Mouse (Mus musculus) urinary bladder, postnatal 10 days (tissue): Measurements from ENCODE around the gene Pdss2.
"Not testable (repeated sequence)": the region's sequence is repeated elsewhere in the genome, so short reads cannot be mapped to it uniquely, and the experiment has no call there.

Experiments used
- DNase-seq: peaks from one replicate; pipeline ENCODE4 v3.0.0; 2022; ENCODE audit warnings: low spot score

Pdss2 gene

GRCm38 (mm10) chr10:43376749-43377148, 155.5 kb downstream of the Pdss2 start:
- no peak for DNase-seq

DNA sequence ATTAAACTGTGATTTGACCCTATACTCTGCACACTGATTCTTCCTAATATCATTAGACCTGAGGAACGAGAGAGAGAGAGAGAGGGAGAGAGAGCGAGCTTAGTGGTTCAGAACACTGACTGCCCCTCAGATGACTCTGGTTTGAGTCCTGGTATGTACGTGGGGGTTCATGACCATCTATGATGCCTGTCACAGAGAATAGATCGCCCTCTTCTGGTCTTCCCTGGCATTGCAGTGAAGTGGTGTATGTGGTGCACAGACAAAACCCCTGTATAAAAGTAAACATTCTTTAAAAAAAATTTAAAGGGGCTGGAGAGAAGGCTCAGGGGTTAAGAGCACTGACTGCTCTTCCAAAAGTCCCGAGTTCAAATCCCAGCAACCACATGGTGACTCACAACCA, 157.0 kb downstream of the Pdss2 start:
- no peak for DNase-seq

DNA sequence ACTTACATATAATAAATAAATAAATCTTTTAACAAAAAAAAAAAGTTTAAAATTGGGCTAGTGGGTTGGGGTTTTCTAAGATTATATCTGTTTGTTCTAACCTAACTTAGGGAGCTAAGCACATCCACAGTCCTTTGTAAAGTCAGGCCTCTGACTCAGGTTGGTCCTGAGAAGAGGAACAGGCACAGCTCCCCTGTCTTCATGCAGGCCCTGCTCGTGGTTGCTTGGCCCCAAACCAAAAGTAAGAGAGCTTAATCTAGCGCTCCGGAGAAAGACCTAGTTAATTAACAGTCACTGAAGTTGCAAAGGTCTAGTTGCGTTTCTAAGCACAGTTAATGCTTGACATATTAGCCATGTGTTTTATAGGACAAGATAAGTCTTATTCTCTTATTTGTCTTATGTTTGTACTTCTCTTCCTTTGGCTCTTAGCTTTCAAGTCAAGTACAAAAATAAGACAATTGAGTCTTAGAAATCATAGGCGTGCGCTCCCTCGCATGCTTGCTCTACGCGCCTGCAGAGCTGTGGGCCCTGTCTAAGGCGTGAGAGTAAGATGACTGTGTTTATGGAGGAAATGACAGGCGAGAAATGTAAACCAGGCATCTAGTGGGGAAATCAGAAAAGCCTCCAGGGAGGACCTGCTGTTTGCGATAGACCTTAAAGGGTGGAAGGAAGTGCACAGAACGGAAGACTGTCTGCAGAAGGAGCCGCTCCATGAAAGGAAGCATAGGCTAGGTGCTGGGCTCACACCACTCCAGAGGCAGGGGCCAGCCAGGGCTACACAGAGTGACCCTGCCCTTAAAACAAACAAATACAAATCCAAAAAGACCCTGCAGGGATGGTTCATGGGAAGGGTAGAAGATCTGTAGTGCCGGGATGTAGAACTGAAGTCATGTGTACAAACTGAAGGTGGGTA, 157.7 kb downstream of the Pdss2 start:
- no peak for DNase-seq

GRCm38 (mm10) chr10:43382660-43383059, 161.4 kb downstream of the Pdss2 start:
- no peak for DNase-seq

GRCm38 (mm10) chr10:43384623-43385022, 163.3 kb downstream of the Pdss2 start:
- no peak for DNase-seq

DNA sequence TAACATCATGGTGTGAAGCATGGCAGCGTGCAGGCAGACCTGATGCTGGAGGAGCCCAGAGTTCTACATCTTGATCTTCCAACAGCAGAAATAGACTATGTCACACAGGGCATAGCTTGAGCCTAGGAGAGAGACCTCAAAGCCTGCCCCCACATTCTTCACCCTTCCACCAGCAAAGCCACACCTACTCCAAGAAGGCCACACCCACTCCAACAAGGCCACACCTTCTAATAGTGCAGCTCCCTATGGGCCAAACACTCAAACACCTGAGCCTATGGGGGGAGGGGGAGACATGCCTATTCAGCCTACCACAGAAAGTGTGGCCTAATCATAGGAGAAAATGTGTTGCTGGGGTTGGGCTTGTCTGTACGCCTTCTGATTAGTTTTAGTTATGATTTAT, 171.6 kb downstream of the Pdss2 start:
- DNase-seq, result no peak

DNA sequence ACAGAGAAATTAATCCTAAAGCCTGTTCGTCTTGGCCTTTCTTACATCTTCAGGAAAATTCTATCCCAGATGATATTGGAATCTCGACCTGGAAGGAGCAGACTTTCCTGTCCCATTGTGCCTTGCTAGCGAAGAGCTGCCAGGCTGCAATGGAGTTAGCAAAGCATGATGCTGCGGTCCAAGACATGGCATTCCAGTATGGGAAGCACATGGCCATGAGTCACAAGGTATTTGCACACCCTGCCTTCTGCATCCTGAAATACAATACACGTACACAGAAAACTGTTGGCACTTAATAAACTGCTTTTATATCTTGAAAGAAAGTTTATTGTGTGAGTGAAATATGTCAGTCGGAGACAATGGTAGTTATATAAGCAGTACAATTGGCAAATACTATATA, 172.5 kb downstream of the Pdss2 start:
- no peak for DNase-seq

GRCm38 (mm10) chr10:43395824-43396223, 174.5 kb downstream of the Pdss2 start:
- DNase-seq, result no peak

DNA sequence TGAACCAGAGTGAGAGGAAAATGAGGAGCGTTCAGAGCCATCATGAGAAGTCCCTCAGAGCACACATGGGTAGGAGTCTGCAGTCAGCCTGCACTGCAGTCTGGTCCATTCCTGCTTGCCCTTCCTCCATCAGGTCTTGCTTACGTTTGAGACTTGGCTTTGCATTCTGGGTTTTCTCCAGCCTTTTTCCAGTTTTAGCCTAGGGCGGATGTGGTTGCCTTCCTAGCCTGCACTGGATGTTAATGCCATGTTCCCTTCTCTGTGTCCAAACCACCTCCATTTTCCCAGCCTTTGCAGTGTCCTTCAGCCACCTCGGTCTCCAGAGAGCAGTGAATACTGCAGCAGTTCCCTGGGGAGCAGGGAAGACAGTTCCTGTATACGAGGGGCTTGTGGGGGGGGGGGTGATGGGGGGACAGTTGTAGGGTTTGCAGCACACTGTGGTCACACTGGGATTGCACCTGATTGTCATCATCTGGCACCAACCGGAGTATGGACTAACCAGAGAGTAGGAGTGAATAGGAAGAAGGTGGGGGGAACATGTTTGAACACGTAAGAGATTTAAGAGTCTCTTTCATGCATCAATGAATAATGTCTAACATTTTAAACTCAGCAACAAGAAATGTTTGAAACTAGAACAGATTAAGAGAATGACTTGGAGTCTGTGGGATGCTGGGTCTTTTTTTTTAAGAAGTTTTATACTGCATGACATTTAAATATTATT, 178.5 kb downstream of the Pdss2 start:
- DNase-seq, result no peak

- DNase-seq, result no peak
Measured at GRCm38 (mm10) chr10:43406107-43406506, 184.8 kb downstream of the Pdss2 start.

GRCm38 (mm10) chr10:43406885-43407284, 185.6 kb downstream of the Pdss2 start:
- no peak for DNase-seq

GRCm38 (mm10) chr10:43409506-43410230, 188.4 kb downstream of the Pdss2 start:
- no peak for DNase-seq

DNA sequence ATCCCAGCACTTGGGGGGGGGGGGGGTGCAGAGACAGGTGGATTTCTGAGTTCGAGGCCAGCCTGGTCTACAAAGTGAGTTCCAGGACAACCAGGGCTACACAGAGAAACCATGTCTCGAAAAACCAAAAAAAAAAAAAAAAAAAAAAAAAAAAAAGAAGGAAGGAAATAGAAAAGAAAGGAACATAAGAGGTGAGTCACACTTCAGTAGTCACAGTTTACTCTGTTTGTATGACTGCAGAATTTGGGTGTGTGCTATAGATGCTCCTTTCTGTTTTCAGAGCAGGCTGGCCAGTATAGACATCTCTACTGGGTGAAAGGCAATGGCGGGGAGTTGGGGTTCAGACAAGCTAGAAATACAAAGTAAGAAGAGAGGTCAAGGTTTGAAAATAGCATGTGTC, 189.9 kb downstream of the Pdss2 start:
- not testable (repeated sequence) for DNase-seq

DNA sequence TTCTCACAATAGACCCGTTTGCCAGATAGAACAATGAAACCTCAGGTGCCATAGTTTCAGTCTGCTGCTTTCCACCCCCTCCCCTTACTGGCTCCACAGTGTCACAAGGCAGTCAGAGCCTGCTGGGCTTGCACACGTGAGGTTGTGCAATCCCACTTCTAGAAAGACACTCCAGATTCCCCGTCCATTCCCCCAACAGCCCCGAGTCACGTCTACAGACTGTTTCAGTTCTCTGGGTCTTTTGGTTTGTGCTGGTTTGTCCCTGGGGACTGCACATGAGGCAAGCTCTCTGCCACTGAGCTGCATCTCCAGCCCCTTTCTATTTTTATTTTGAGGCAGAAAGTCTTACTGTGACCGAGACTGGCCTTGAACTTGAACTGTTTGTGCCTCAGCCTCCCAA, 196.1 kb downstream of the Pdss2 start:
- DNase-seq, result no peak

- DNase-seq, result no peak
Measured at GRCm38 (mm10) chr10:43420660-43421413, 199.6 kb downstream of the Pdss2 start.

GRCm38 (mm10) chr10:43422061-43422770, 200.9 kb downstream of the Pdss2 start:
- DNase-seq, result no peak

DNA sequence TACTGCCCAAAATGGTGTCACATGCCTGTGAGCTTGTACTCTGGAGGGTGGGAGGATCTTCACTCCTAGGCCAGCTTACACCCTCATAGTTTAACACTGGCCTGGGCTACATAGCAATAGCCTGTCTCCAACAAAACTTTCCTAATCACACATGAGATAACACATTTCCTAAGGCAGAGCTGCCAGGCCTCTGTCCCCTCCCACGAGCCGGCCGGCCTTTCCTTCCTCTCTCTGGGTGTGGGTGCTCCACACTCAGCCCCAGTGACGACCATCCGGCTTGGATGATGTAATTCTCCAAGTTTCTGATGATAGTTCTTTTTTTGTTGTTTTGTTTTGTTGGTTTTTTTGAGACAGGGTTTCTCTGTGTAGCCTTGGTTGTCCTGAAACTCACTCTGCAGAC, 203.3 kb downstream of the Pdss2 start:
- DNase-seq, result no peak

DNA sequence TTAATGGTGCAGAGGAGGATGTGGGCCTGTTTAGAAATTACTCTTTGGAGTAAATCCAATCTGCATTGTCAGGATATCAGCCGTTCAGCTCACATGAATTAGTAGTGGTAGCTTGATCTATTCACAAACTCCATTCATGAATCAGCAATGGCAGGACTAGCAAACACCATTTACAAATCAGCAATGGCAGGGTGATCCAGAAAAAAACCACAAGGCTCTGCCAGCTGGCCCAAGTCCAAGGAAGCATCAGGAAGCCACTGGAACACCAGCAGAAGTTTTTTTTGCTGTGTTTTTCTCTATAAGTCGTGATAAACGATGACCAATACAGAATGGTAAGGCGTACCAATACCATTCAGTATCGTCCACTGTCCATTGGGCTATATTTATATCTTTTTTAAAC, 209.3 kb downstream of the Pdss2 start:
- DNase-seq, result no peak

- DNase-seq, result no peak
Measured at GRCm38 (mm10) chr10:43434326-43434725, 213.0 kb downstream of the Pdss2 start.

DNA sequence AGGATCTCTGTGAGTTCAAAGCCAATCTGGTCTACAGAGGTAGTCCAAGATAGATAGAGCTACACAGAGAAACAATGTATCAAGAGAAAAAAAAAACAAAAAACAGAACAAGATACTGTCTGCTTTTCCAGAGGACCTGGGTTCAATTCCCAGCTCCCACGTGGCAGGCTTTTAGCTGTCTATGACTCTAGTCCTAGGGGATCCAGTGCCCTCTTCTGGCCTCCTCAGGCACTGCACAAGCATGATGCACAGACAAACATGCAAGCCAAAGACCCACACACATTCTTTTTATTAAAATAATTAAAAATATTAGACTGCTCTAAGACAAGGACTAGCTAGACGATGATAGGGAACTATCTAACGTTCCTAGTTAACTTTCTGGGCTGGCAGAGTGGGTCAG, 214.5 kb downstream of the Pdss2 start:
- no peak for DNase-seq

DNA sequence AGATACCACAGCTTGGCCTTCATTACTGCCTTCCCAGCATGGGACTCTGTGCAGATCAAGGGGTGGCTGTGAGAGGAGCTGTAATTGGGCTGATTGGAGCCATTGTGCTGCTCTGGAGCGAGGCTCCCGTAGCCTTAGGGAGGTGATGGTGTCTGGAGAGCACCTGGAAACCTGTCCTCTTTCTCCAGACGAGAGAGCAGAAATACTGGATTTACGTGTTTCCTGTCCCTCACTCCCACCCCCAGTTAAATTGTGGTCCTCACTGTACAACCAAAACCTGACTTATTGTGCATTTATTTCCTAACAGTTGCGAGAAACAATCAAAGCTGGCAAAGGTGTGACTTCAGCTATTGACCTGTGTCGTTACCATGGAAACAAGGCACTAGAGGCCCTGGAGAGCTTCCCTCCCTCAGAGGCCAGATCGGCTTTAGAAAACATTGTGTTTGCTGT, 218.2 kb downstream of the Pdss2 start:
- DNase-seq, result no peak
